Mouse (Mus musculus) spleen, adult 2 months (tissue): Measurements from ENCODE around the gene Tmem219.

Source experiments
- CTCF ChIP-seq: fragments of 200-500 bp; IDR thresholded peaks from 2 replicates; pipeline ENCODE4 v1.5.1; 2011; ENCODE audit warnings: mild to moderate bottlenecking, inconsistent platforms; ENCODE audit not compliant: insufficient read depth, insufficient read length, insufficient replicate concordance; ENCODE audit errors: extremely low read depth
- POLR2A ChIP-seq: fragments of 200-500 bp; IDR thresholded peaks from 2 replicates; pipeline ENCODE4 v1.6.1; 2011; ENCODE audit warnings: low read depth, low read length, inconsistent platforms

- TF ChIP-seq CTCF (no peak), POLR2A (no peak)
These were observed 26.7 kb upstream of the Tmem219 start, which contains the start of gene Asphd1 for GRCm38 (mm10) chr7:126949403-126949792.
